Mouse (Mus musculus) kidney, adult 11 months (tissue): ENCODE results near the gene Myh9.

Experiments
- DNase-seq: peaks from one replicate; pipeline ENCODE4 v3.0.0; 2022

Gene Myh9

DNA sequence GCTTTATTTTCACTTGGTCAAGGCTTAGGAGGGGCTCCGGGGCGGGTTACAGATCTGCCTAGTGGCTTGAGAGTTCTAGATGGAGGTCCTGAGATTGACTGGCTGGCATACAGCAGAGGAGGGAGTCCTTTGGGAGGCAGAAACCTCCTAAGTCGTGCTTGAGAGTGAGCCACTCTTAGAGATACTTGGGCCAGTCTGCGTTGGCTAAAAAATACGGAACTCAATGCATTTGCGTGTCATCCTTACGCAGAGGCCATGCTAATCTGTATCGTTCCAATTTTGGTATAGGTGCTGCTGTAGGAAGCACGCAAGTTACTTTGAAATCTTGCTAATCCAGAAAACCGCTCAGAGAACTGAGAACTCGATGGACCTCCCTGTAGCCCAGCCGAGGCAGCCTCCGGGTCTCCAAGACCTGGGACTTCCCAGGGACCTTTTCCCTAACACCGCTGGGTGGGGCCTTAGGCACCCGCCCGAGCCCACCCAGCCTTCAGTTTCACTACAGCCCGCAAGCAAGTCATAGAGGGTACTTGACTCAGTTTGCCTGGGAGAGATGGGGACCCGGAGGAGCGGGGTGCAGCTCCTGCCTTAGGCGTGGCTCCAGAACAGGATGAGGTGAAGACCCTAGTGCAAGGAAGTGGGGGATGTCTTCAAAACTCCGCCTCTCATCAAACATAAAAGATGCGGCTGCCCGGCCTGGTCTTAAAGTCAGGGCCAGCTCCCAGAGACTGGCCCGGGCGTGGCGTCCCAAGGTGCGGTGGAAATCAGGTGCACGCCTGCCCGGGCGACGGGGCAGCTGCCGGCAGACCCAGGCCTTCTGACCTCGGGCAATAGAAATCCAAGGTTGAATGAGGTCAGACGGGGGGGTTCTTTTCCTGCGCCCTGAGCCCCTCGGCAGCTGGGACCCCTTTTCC, 1.3 kb downstream of the Myh9 start:
- no peak for DNase-seq

DNA sequence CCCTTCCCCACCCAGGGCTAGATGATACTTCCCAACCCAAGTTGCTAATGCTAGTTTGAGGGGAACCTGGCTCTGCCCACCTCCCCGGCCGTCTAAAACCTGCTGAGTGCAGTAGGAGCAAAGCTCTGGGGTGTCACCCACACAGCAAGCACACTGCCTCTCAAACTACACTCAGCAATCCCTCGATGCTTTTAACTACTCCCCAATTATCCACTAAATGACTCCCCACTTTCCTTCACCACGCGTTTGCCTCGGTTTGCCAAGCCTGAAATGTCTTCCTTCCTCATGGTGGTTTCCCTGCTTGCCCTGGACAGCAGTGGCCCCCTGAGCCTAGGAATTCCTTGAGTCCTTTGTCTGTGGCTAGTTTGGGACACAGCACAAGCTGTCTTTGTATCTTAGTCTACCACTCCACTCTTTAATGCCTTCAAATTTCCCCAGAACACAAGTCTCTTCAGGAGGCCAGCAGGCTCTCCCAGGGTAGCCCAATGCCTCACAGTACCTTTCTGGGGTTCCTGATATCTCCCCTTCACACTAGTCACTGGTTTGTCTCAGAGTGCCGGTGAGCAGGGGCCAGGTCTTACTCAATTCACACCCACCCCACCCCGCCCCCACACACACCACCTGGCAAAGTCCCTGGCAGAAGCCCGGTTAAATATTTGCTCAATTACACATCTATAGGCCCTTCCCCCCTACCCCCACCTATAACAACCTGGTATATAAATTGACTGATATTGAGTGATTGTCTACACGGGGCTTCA, 2.3 kb downstream of the Myh9 start:
- no peak for DNase-seq

DNA sequence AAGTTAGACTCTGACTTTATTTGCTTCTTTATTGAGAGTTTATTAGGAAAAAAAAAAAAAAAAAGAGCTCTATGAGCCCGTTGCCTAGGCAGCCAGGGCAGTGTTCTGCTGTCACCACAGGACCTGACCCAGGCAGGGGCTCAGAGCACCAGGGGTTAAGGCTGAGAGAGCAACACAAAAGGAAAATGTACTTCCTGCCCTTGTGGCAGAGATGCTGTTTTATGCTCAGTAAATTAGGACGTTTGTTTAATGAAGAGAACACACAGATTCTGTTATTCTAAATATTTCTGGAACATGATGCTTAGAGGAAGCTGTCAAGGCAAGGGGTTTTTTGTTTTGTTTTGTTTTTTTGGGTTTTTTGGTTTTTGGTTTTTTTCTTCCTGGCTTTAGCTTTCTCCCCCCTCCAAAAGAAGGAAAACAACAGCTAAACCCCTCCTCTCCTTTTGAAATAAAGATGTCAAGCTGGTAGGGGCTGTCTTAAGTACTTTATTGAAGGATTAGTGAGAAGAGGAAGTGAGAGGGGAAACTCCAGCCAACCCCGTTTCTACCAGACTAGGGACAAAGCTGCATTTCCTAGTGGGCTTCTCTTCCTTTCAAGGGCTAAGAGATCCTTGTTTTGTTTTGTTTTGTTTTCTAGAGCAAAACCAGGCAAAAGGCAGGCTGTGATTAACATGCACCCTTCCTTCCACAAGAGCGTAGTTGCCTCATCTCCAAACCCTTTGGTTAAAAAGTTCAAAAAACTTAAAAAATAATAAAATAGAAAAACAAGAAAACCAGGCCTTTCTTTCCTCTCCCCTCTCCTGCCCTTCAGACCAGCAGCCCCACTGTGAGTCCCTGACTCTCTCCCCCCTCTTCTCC, 3.2 kb downstream of the Myh9 start:
- no peak for DNase-seq

DNA sequence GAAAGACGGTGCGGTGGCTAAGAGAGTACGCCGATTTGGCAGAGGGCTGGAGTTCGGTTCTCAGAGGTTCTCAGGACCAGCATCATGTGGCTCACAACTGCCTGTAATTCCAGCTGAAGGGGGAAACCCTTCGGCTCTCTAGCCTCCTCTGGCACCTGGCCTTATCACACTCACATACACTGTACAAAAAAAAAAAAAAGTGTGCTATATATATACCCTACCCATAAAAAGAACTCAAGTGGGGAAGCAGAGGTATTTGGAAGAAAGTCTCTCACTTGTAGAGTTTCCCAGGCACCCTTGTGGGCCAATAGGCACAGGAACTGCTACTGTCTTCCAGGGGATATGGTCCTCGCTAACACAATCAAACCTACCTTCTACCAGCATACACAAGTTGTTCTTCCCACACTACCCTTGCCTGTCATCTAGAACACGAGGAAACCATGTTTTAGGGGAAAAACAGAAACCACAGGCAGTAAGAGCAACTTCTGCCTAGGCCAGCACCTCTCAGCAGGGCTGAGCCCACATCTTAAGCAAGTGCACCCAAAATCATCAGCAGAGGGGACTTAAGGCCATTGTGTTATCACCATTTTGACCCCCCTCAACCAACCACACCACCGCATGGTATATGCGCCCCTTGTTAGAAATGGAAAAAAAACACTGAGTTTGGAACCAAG, 4.4 kb downstream of the Myh9 start:
- DNase-seq, result no peak

DNA sequence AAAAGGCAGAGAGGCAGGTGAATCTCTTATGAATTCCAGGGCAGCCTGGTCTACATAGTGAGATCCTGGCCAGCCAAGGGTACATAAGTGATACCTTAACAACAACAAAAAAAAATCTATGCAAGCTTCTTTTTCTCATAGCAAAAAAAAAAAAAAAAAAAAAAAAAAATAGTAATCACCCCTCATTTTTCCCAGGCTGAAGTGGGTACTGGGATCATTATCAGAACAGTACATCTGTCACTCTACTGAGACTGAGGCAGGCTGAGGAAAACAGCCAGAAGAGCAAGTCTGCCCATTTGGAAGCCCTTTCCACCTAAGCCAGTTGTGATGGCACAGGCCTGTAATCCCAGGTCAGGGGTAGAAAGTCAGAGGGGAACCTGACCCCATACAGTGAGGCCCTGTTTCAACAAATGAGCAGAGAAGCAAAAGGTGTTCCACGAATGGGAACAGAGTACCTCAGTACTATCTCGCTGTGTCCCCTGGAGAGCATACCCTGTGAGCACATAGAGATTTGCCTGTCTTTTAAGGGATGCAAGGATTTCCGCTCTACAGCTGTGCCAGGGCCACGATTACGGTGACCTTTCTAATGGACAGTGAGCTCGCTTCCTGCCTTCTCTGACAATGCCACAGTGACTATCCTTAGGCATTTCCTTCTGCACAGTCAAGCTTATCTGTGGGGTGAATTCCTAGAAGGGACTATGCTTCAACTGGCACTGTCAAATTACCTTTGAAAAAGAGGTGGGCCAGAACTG, 5.1 kb downstream of the Myh9 start:
- DNase-seq, result no peak

DNA sequence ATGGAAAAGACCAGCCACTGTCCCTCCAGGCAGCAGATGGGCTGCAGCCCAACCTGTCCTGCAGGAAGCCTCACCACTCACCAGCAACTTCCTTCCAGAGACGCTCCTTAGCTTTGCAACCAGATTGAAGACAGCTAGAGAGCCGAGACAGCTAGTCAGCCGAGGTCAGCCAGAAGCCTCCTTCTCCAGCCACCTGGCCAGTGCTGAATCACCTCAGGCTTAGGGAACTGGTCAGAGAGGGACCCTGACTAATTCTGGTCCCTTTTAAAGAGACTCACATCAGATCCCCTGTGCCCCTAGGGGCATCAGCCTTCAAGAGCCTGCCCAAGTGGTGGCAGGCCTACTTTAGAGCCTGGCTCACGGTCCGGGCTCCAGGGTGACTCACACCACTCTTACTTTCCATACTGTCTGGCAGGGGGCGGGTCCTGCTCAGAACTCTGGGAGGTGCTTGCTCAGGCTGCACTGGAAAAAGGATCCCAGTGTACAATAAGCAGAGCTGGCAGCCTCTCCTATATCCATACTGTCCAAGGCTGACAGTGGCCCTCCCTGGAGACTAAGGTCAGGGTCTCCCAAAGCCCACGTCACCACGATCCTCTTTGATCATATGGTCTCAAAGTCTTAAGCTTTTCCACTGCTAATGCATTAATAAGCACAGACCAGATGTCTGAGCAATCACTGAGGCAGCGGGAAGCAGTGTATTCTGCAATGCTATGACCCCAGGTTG, 5.9 kb downstream of the Myh9 start:
- DNase-seq, result no peak

DNA sequence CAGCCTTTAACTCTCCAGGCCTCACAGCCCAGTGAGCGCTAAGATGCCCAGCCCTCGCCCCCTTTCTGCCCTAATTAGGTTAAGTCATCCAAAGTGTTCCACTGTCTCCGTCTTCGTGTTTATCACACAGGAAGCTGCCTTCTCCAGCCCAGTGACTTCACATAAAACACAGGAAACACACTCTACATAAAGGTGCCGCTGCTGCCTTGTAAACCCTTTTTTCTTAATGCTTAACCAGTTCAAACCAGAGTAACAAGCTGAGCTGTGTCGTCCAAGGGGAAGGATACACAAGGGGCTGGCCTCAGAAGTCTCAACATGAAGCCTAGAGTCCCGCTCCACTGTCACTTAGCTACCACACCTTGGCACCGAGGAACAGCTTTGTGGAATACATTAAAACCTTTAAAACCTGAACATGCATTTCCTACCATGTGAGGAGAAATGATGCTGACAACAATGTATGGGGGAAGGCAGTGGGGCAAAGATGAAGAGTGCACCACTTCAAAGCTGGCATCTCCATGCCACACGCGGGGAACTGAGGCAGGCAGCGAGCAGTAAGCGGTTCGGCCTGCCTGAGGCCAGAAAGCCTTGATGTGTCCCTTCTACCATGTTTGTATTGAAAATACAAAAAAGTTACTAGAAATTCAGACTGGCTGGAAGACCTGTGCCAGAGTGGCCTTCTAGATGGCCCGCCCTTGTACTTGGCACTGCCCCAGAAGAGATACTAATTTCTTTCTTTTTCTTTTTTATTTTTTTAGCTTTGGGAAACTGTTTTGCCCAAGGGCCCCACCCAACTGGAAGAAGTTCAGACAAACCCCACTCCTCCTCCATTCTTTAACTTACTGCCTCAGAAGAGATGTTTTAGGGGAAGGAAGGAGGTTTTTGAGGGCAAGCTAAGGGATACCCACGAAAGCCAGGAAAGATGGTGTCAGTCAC, 7.4 kb downstream of the Myh9 start:
- DNase-seq, result no peak

DNA sequence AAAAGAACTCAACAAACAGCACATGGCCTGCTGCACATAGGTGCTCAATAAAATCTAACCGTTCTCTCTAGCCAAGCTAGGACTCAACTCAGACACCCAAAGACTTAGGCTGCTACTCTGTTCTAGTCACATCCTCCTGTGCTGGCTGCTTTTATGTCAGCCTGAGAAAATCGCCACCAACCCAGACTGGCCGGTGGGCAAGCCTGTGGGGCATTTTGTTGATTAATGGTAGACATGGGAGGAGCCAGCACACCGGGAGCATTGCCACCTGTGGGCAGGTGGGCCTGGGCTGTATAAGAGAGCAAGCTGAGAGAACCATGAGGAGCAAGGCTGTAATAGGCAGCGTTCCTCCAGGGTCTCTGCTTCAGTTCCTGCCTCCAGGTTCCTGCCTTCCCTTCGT, 8.2 kb downstream of the Myh9 start:
- DNase-seq, result no peak

DNA sequence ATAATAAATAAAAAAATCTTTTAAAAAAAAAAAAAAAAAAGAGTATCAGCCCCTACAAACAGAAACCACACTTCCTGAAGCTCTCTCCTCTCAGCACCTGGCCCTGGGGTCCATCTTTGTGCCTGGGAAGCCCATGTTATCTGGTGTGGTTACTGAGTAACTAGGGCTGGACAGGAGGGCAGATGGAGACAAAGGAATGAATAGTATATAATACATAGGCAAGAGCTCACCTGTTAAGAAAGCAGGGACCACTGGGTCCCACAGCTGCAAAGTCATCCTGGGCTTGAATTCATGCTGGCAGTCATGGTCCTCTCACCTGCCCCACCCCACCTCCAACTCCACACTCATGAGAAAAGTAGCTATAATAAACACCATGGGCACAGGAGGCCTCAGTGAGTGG, 8.9 kb downstream of the Myh9 start:
- no peak for DNase-seq

DNA sequence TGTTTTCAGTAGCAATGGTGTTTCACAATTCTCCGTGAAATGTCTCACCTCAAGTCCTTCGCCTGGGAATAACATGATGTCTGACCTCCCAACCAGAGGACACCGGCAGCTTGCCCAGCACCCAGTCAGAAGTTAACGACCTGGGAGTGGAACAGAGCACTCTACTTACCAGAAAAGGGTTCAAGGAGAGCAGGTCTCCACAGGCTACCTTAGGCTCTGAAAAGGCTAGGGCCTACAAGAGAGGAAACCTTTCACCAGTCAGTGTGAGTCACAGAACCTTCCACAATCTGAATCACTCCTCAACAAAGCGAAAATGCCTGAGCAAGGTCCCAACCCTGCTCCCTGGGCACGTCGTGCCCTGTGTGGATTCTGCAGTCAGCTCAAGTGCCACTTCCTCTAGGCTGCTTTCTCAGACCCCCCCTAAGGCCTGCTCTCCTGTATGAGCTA, 9.5 kb downstream of the Myh9 start:
- no peak for DNase-seq

DNA sequence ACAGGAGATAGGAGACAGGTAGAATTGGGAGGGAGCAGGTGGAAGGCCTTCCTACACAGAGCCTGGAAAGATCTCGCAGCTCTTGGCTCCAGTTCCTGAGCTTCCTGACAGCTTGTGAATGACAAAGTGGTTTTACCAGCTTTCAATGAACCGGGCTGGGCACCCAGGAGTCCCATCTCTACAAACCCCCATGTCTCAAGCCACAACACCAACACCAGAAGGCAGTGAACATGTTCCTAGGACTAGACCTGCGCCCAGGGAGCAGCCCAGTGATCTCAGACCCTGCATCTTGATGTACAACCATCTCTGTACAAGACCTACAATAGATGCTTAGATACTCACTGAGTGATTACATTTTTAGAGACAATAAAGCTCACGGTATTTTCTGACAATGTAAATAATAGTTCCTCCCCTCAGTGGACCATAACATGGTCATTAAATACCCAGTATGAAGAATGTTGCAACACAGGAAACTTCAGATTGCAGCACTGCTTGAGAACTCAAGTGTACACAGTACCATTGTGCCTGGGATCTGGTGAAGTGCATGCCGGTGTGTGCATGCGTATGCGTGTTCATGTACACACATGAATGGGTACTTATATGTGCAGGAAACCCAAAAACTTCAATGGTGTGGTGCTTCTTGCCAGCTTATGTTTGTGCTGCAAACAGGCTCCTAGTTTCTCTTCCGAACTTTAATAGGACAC, 10.1 kb downstream of the Myh9 start:
- no peak for DNase-seq

DNA sequence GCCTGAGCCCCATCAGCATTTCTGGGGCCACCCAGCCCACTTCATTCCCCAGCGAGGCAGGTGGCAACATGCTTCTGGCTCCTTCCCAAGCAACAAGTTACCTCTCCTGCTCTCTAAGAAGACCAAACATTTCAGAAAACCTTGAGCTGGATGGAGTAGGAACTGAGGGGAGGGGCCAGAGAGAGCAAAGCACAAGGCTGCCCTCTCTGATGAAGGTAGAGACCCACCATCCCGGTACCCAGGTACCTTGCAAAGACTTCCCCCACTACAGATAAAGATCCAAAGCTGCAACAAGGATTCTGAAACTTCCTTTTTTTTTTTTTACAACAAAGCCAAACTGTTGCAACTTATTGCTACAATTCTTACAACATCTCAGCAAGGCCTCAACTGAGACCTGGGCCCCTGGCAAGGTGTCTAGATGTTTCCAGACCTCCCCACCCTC, 10.8 kb downstream of the Myh9 start:
- DNase-seq, result no peak

DNA sequence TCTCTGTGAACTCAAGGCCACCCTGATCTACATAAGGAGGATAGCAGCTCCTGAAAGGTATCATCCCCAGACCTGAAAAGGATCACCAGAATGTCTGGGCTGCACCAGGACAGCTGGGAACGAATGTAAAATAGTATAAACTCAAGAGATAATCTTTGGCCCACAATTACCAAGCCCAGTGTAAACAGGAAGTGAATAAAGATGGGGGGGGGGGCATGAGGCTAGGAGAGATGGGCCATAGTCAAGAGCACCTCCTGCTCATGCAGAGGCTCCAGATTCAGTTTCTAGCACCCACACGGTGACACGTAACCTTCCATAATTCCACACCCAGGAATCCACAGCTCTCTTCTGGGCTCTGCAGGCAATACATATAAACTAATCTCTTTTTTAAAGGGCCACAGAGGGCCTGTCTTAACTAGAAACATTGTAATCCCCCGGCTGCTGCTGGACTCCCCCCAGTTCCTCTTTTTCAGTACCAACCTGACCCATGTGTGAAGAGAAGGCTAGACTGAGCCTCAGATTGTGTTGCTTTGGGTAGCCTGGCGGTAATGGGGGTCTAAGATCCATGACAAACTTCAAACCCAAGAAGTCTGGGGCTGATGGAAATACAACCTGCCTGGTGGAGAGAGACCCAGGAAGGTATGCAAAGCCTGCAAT, 11.4 kb downstream of the Myh9 start:
- DNase-seq, result no peak

DNA sequence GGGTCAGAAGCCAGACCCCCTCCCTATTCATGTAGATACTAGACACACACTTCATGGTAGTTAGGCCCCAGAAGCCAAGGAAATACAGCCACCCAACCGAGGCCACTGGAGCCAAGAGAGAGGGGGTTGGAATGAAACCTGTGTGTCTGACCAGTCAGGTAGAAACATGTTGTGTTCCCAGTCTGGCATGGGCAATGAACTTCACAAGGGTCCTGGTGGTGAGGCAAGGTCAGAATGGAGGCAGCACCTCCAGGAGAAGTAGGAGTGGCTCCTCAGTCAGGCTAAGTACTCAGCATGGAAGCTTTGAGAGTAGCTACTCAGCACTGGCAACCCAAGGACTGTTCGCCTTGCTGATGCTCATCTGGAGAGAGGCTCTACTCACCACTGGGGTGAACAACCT, 12.4 kb downstream of the Myh9 start:
- DNase-seq, result no peak

DNA sequence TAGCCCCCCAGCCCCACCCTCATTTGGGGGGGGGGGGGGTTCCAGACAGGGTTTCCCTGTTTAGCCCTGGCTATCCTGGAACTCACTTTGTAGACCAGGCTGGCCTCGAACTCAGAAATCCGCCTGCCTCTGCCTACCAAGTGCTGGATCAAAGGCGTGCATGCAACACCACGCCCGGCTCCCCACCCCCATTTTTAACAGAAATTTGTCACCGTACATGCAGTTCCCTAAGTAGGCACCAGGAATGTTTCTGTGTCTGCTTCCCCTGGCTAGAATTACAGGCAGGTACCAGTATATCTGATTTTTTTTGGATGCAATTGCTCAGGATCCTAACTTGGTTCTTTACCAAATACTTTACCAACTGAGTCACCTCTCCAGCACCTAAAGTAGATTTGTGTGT, 13.1 kb downstream of the Myh9 start:
- no peak for DNase-seq

DNA sequence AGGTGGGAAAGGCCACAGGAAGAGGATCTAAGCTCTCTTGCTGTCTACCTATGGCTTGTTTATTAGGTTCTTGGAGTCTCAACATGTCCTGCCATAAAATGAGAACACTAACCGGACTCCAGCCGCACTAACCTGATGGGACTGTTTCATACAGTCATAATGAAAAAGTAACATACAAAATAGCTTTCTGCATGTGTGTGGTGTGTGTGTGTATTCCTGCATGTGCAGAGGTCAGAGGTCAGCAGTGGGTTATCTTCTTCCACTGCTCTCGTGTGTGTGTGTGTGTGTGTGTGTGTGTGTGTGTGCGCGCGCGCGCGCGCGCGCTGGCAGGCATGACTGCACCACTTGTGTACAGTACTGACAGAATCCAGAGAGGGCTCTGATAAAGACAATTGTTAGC, 13.7 kb downstream of the Myh9 start:
- no peak for DNase-seq

DNA sequence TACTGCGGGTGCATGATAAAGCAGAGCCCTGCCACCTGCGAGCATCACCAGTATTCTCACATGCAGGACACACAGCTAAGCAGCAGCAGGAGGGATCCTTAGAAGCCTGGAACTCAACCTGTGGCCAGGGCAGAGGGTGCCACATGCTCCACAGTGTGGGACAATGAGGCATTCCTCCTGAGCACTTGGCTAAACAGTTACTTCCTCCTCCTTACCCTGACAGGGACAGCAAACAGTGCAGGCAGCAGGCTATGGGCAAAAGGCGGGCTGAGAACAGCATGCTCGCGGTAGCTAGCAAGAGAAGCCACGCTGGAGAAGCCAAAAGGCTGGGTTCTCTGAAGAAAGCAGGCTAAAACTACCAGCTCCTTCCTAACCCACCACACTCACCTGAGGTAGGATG, 14.2 kb downstream of the Myh9 start:
- no peak for DNase-seq

DNA sequence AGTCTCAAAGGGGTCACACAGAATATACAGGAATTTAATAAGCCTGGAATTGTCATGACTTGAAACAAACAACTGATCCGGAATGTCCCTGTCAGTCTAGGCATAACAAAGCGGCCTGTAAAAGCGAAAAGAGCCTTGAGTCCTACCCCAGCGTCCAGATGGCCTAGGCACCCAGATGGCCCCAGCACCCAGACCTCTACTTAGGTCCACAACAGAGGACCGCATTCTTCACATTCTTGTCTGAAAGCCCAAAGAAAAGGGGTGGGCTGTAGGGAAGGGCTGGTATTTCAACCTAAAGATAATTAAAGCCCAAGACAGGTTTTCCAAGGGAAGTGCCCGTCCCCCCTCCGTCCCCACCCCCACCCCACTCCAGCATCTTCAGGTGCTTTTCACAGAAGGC, 14.6 kb downstream of the Myh9 start:
- DNase-seq, result no peak

DNA sequence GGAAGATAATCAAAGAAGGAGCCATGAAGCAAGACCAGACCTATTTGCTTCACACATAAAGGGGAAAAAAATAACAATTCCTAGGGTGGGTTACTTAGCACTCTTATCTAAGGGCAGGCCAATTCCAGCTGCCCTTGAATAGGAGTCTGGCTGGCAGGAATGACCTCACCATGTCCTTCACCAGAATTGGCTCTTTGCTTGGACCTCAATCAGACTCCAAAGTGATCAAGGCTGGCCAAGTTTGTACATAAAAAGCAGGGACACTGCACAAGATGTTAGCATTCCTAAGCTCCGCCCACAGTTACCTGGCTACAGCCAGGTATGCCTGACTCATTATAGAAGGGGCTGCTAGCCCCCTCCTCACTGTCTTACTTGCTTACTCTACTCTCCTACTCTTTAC, 16.6 kb downstream of the Myh9 start:
- DNase-seq, result no peak
